ENCODE assay signal across 19 mouse cellular contexts in genomic region chr9:72205815-72206214, GRCm38 (mm10).
DNase-seq lines count a peak whose midpoint lies in the region; TF ChIP-seq lines count a peak whose summit lies in the region.
"Had no signal": no experiment of that assay in that cellular context is flagged by ENCODE, and none has a peak within 500 bp of the region (broad histone marks: within the 10 kb centered on the region; RNA-seq: fewer than 3 reads in every experiment).

No protein-coding gene starts in this region.

- no peak for TF ChIP-seq CTCF in layer of hippocampus, adult 2 months (conservative IDR thresholded peaks at IDR 0.05)

- no peak for DNase-seq in layer of hippocampus, adult 2 months (ENCODE audit: low spot score in 2 of 2)
- DNase-seq in layer of hippocampus, adult 9-10 months (ENCODE audit: low spot score), result no peak
- peak; percentile 29 for DNase-seq in brain, adult 2 months (ENCODE audit: low read depth, low spot score)
- DNase-seq in thymus, postnatal 0 days (ENCODE audit: low spot score), result peak; percentile 82
- peak; percentile 24 to 43 for DNase-seq in thymus, postnatal 36 days
- no peak for DNase-seq in kidney, adult 11 months
- DNase-seq in yolk sac, embryonic 10.5 days (ENCODE audit: low spot score), result no peak
- DNase-seq: adrenal gland, adult 2 months; adrenal gland, postnatal 36 days; cerebellum, adult 11 months; cerebellum, adult 8-10 months; cerebellum, postnatal 14 days; forebrain, postnatal 0 days; gastrocnemius, postnatal 14 days; heart, postnatal 36 days had no signal

- no peak overlapping the region for H3K4me3 ChIP-seq in layer of hippocampus, adult 2 months
- H3K4me3 ChIP-seq: embryonic facial prominence, embryonic 13.5 days; forebrain, embryonic 13.5 days; heart, embryonic 13.5 days; hindbrain, embryonic 12.5 days had no signal

- peak overlapping the region; percentile 83 for H3K27ac ChIP-seq in layer of hippocampus, adult 2 months
- H3K27ac ChIP-seq: embryonic facial prominence, embryonic 13.5 days; forebrain, embryonic 13.5 days; heart, embryonic 13.5 days; hindbrain, embryonic 12.5 days had no signal

Comparison
In these comparisons a context has a peak if more than half of its experiments do, and no peak if none do; other contexts are left out.
1. DNase-seq: peak in brain, adult 2 months (single experiment), thymus, postnatal 0 days (single experiment) and thymus, postnatal 36 days (2 of 2); none in layer of hippocampus, adult 2 months (0 of 2), layer of hippocampus, adult 9-10 months (single experiment), kidney, adult 11 months (single experiment) and yolk sac, embryonic 10.5 days (single experiment).